Mouse (Mus musculus) lung, adult 2 months (tissue): ENCODE results near the gene Cul9. TPM values are rescaled to one million over a fixed set of nuclear protein-coding genes. Genes with fewer than 3 reads are reported as not detected.

Source experiments
- DNase-seq: peaks from one replicate; pipeline ENCODE4 v3.0.0; 2022
- H3K4me1 ChIP-seq: fragments of 200-500 bp; 2 replicates; pipeline ENCODE4 v1.6.1; 2011; ENCODE audit warnings: low read length; ENCODE audit not compliant: control insufficient read depth, insufficient read depth
- H3K4me3 ChIP-seq: fragments of 200-500 bp; replicated peaks from 2 replicates; pipeline ENCODE3; 2011; ENCODE audit warnings: low read depth, mild to moderate bottlenecking, control low read depth, low read length; ENCODE audit errors: extremely low read depth
- CTCF ChIP-seq: fragments of 200-500 bp; IDR thresholded peaks from 2 replicates; pipeline ENCODE4 v1.5.1; 2011; ENCODE audit warnings: mild to moderate bottlenecking, low read length, control low read depth; ENCODE audit not compliant: insufficient read depth
- POLR2A ChIP-seq: fragments of 200-500 bp; IDR thresholded peaks from 2 replicates; pipeline ENCODE4 v1.6.1; 2011; ENCODE audit warnings: low read depth, mild to moderate bottlenecking, control low read depth, low read length, borderline replicate concordance; ENCODE audit errors: extremely low read depth
- WGBS: fragments of 180-500 bp; shearing (Covaris S2); methylation state at CpG from one replicate; pipeline ENCODE4 v1.1.7; 2018; 5-methylcytosine and 5-hydroxymethylcytosine counted together
- polyA plus RNA-seq: library from polyadenylated mRNA; depleted of rRNA; stranded (reverse); fragments of >200 nt; gene quantifications from 2 replicates; pipeline ENCODE4 v1.2.3, GENCODE M21; 2012; rRNA removed

Cul9 gene
- polyA plus RNA-seq, result 25.3 and 27.5 TPM in 2 replicates

DNA sequence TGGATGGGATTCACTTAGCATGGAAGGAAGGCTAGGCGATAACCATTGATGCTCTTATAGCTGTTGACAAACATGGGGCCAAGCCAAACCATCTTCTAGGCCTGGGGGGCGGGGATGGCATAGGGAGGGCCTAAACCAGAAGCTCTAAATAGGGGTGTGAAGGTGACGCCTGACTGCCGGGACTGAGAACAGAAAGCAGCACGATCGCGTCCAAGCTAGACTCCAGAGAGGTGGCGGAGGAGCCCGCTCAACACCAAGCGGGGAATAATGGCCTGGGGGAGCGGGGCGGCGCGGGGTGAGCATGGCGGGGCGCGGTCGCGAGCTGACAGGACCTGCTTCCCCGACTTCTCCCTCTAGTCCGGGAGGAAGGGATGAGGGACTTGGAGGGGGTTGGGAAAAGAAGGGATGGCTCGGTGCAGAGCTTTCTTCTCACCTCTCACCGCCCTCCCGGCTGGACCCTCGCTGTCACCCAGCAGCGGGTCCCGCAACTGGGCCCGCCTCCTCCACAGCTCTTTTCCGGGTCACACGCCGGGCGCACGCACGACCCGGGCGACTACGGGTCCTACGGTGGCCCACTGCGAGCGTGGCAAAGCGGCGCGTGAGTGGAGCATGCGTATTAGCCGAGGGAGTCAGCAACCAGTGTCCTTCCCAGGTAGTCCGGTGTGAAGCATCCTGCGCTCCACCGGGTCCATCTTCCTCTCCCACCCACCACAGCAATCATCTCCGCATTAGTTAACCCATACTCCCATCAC lies at the start of gene Cul9:
TSS of gene Cul9 (minus strand) at position 576 of the 752 bp plus-strand sequence.
- Histone ChIP-seq H3K4me3 (peak within 1 kb of the TSS; percentile 87), H3K4me1 (peaks cover 5% of the 10 kb centered on the region; the same call in 1 of the 2 replicates)
- DNase-seq, result peak; percentile 65
- TF ChIP-seq POLR2A, result peak; percentile 57; the same call in 1 of the 2 replicates
- no peak for TF ChIP-seq CTCF
- WGBS, result 6% methylated on average over 49 of the region's 49 CpGs

DNA sequence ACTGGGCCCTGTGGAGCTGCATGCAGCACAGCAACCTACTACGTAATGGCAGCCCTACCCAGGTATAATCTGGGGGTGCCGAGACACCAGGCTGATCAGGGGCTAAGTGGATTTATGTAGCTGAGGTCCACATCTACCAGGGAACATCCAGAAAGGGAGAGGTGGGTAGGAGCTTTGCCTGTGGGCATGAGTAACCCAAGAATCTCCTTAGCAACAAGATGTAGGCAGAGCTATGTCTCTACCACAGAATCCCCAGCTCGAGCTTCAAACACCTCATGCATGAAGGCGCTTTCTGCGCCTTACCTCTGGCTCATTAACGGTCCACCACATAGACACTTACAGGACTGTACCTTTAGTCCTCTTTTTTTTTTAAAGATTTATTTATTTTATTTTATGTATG lies 49.1 kb upstream of the Cul9 start:
- Histone ChIP-seq H3K4me3 (no peak overlapping the region), H3K4me1 (no peaks in the 10 kb centered on the region)
- TF ChIP-seq CTCF (no peak), POLR2A (no peak)
- 88% methylated on average over 6 of the region's 6 CpGs for WGBS
- DNase-seq, result no peak

DNA sequence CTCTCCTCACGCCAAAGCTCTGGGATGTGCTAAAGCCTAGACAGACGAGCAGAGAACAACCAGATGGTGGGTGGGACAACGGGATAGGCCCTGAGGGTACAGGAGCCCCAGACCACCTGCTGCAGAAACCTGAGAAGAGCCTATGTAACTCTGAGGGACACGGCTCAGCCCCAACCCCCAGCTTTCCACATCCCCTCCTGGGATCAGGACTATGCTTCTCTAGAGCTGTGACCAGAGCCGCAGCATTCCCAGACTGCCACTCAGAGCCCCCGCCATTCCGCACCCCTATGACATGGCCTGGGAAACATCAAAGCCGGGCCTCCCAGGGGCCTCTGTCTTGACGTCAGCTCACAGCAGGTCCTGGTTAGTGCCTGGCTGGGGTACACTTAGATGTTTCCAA lies 48.4 kb upstream of the Cul9 start:
- no peak for DNase-seq
- 63% methylated on average over 9 of the region's 9 CpGs for WGBS
- no peak for TF ChIP-seq POLR2A
- no peak for TF ChIP-seq CTCF
- Histone ChIP-seq H3K4me3 (no peak overlapping the region), H3K4me1 (no peaks in the 10 kb centered on the region)

DNA sequence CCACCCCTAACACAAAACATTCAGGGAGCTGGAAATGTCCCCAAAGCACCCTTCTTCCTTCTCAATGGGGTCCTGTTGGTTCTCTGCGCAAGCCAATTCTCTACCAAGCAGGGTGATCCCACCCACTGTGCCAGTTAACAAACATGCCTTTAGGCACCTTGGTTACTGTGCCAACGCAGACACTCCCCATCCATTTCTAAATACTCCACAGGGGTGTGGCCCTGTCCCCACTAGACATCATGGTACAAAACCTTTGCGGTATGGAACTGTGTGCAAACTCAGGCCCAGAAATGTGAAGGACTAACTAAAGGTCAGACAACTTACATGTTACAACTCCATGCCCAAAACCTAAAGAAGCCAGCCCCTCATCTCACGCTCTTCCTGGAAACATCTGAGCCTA lies 46.9 kb upstream of the Cul9 start:
- TF ChIP-seq POLR2A, result no peak
- TF ChIP-seq CTCF, result no peak
- 69% methylated on average over 4 of the region's 4 CpGs for whole genome bisulfite sequencing
- Histone ChIP-seq H3K4me1 (no peaks in the 10 kb centered on the region), H3K4me3 (no peak overlapping the region)
- DNase-seq, result no peak

DNA sequence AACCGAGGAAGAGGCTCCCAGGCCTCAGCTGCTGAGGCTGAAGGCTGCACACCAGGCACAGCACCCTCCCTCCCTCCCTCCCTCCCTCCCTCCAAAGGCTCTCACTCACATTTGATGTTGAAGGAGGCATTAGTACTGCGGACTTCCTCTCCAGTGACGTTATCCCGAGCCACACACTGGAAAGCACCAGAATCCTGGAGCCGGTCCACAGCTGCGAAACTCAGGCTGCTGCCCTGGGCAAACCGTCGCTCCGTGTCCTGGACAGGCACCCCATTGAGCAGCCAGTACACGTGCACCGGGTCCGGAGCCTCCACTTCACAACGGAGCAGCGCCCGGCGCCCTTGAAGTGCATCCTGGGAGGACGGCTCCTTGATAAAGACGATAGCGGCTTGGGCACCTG lies 45.2 kb upstream of the Cul9 start:
- Histone ChIP-seq H3K4me3 (no peak overlapping the region), H3K4me1 (no peaks in the 10 kb centered on the region)
- TF ChIP-seq CTCF (no peak), POLR2A (no peak)
- WGBS, result 60% methylated on average over 19 of the region's 19 CpGs
- DNase-seq, result no peak

DNA sequence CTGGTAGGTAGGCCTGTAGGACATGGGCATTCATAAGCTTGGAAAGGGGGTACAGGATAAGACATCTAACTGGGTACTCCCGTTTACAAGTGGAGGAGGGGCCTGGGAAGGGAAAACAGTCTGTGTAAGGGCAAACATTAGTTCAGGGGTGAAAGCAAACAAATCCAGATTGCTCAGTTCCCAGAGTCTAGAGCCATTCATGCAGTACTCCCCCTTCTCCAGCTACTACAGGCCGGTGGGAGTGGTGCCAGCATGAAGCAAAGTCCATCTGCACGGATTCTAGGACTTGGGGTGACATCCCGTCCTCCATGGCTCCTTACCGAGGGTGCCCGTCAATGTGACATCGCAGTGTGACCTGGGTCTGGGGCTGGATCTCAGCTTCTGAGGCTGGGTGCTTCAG lies 44.3 kb upstream of the Cul9 start:
- DNase-seq, result no peak
- 77% methylated on average over 7 of the region's 7 CpGs for WGBS
- H3K4me1 ChIP-seq, result no peaks in the 10 kb centered on the region
- H3K4me3 ChIP-seq, result no peak overlapping the region
- no peak for TF ChIP-seq POLR2A
- TF ChIP-seq CTCF, result no peak

DNA sequence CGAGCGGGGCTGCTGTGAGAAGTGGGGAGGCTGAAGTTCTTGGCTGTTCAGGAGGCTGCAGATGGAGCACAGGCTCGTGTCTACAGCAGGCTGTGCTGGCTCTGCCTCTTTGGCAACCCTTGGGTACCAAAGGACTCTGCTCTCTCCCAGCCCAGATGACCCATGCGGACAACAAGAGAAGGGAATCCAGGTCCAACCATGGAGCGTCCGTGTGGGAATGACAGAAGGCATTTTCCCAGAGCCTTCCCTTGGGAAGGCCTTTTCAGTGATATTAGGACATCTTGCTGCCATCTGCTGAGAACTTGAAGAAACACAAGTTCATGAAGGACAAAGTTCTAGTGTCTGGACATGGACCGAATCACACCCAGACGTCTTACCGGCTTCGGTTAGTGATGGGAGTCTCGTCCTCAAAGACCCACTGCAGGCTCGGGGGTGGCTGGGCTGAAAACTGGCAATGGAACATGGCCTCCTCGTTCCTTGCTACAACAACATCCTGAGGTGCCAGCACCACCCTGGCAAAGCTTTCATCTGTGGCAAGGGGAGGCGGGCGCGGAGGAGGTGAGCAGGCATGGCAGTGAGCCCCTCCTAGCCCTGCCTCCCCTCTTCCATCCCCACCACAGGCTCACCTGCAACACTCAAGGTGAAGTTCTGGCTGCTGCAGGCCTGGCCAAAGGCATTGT lies 43.6 kb upstream of the Cul9 start:
- no peaks in the 10 kb centered on the region for H3K4me1 ChIP-seq
- WGBS, result 81% methylated on average over 16 of the region's 16 CpGs
- H3K4me3 ChIP-seq, result no peak overlapping the region
- no peak for DNase-seq
- no peak for TF ChIP-seq POLR2A

DNA sequence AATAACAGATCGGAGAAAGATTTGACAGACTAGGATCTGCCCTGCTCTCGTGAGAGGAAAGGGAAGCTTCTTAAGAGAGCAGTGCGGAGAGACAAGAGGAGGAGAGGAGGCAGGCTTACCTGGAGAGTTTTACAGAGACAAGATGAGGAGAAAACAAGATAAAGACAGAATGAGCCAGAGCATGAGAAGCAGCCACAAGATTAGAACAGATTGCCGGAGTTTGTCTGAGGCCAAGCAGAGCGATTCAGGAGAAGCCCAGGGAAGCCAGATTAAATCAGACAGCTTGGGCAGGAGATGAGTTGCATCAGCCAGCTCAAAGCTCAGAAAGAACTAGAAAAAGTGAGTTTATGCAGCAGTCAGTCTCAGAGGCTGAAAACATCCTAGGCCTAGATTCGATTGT lies 42.7 kb upstream of the Cul9 start:
- DNase-seq, result no peak
- TF ChIP-seq POLR2A (no peak), CTCF (no peak)
- Histone ChIP-seq H3K4me3 (no peak overlapping the region), H3K4me1 (no peaks in the 10 kb centered on the region)
- WGBS, result 95% methylated on average over 6 of the region's 6 CpGs

DNA sequence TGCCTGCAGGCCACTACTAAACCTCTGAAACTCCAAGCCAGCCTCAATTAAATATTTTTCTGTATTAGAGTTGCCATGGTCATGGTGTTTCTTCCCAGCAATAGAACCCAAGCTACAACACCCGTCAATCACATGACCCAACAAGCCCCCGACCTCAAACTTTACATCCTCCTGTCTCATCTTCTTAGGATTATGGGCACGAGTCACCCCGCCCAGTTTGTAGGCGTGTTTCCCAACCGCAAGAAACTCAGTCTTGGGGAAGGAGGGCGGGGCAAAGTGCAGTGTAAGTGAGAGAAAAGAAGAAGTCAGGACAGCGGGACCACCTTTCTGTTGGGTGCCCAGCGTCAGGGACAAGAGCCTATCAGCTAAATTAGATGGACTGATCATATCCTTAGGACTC lies 42.0 kb upstream of the Cul9 start:
- H3K4me3 ChIP-seq, result no peak overlapping the region
- no peaks in the 10 kb centered on the region for H3K4me1 ChIP-seq
- WGBS, result 68% methylated on average over 9 of the region's 9 CpGs
- no peak for DNase-seq
- TF ChIP-seq CTCF (no peak), POLR2A (no peak)

DNA sequence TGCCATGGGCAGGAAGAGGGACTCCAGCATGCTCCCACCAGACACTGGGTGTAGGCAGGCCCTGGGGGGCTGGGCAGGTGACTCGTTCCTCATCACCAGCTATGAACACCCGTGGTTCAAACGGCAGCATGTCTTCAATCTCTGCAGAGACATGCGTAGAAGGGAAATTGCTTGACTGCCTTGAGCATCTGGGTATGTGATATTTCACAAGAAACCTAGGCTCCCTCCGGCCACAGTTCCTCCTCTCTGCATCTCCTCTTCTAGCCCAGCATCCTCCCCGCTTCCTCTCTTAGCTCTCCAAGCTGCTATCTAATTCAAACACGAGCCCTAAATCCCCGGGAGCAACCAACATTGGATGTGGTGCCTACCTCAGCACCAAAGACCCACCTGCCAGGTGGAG lies 40.1 kb upstream of the Cul9 start:
- Histone ChIP-seq H3K4me1 (no peaks in the 10 kb centered on the region), H3K4me3 (no peak overlapping the region)
- WGBS, result 85% methylated on average over 8 of the region's 8 CpGs
- DNase-seq, result no peak
- TF ChIP-seq POLR2A, result no peak
- TF ChIP-seq CTCF, result no peak
